Mouse (Mus musculus) midbrain, embryonic 12.5 days (tissue): ENCODE measurements around the gene Rnase11. TPM values are rescaled to one million over a fixed set of nuclear protein-coding genes. Genes with fewer than 3 reads are reported as not detected.
A peak's percentile ranks its signal among the peaks of the same experiment; 100 is the strongest.

Source experiments
- ATAC-seq: fragments of 200-750 bp; cut with Nextera tagmentation; 2 replicates; pipeline ENCODE4 v1.8.0; 2017; ENCODE audit warnings: low read depth, moderate TSS enrichment, moderate library complexity; ENCODE audit not compliant: low FRiP score
- H3K27ac ChIP-seq: fragments of 300-500 bp; sonication (generic); replicated peaks from 2 replicates; pipeline ENCODE4 v1.5.1; 2016; ENCODE audit warnings: mild to moderate bottlenecking
- H3K27me3 ChIP-seq: fragments of 300-500 bp; sonication (generic); 2 replicates; pipeline ENCODE4 v1.6.1; 2016; ENCODE audit warnings: mild to moderate bottlenecking
- H3K36me3 ChIP-seq: fragments of 300-500 bp; sonication (generic); 2 replicates; pipeline ENCODE4 v1.6.1; 2016
- H3K4me1 ChIP-seq: fragments of 300-500 bp; sonication (generic); 2 replicates; pipeline ENCODE4 v1.6.1; 2016
- H3K4me2 ChIP-seq: fragments of 300-500 bp; sonication (generic); replicated peaks from 2 replicates; pipeline ENCODE4 v1.6.1; 2016; ENCODE audit warnings: mild to moderate bottlenecking, moderate library complexity
- H3K4me3 ChIP-seq: fragments of 300-500 bp; sonication (generic); 2 replicates; pipeline ENCODE4 v1.5.1; 2016; ENCODE audit warnings: mild to moderate bottlenecking
- H3K9ac ChIP-seq: fragments of 300-500 bp; sonication (generic); replicated peaks from 2 replicates; pipeline ENCODE4 v1.6.1; 2016; ENCODE audit warnings: mild to moderate bottlenecking, moderate library complexity
- H3K9me3 ChIP-seq: fragments of 300-500 bp; sonication (generic); 2 replicates; pipeline ENCODE4 v1.6.1; 2016; ENCODE audit warnings: mild to moderate bottlenecking
- WGBS: fragments of 180-500 bp; shearing (Covaris S2); methylation state at CpG from one replicate; pipeline ENCODE4 v1.1.7; 2016; 5-methylcytosine and 5-hydroxymethylcytosine counted together
- polyA plus RNA-seq: library from polyadenylated mRNA; unstranded; fragments of >200 nt; fragmentation: Nextera tagmentation; extraction: Ambion mirVana; gene quantifications from 2 replicates; pipeline ENCODE4 v1.2.1, GENCODE M21; 2016

Rnase11 gene
- polyA plus RNA-seq, 1 experiment from 2014 or later = not detected

GRCm38 (mm10) chr14:51069617-51070016 lies 19.7 kb upstream of the Rnase11 start:
- Histone ChIP-seq H3K9me3 (no peaks in the 10 kb centered on the region), H3K4me2 (no peak overlapping the region), H3K4me1 (no peaks in the 10 kb centered on the region), H3K4me3 (no peak overlapping the region), H3K36me3 (no peaks in the 10 kb centered on the region), H3K9ac (no peak overlapping the region), H3K27ac (no peak overlapping the region), H3K27me3 (0 out of 2 replicates have a peak, but pooled peaks cover 4% of the 10 kb centered on the region)
- no peak for ATAC-seq
- WGBS = 80% methylated on average over 2 of the region's 2 CpGs

DNA sequence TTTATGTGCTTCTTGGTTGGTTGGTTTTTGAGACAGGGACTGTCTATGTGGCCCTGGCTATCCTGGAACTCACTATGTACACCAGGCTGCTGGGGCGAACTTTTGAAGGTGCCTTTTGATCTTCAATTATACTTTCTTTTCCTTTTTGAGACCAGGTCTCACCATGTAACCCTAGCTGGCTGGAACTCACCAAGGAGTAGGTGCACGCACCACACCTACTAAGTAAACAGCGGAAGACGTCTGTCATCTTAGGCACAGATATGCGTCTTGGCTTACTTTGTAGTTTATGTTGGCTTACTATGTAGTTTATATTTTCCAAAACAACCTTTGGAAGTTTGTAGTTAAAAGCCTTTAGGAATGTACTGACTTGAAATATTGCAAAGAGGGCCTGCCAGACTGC lies 19.0 kb upstream of the Rnase11 start:
- Histone ChIP-seq H3K27ac (no peak overlapping the region), H3K9ac (no peak overlapping the region), H3K36me3 (no peaks in the 10 kb centered on the region), H3K27me3 (0 out of 2 replicates have a peak, but pooled peaks cover 4% of the 10 kb centered on the region), H3K4me1 (no peaks in the 10 kb centered on the region), H3K4me3 (no peak overlapping the region), H3K9me3 (no peaks in the 10 kb centered on the region), H3K4me2 (no peak overlapping the region)
- no peak for ATAC-seq
- 92% methylated on average over 5 of the region's 5 CpGs for WGBS

GRCm38 (mm10) chr14:51060761-51061160 lies 10.8 kb upstream of the Rnase11 start:
- Histone ChIP-seq H3K27ac (no peak overlapping the region), H3K9ac (no peak overlapping the region), H3K9me3 (no peaks in the 10 kb centered on the region), H3K4me2 (no peak overlapping the region), H3K4me3 (no peak overlapping the region), H3K36me3 (no peaks in the 10 kb centered on the region), H3K4me1 (0 out of 2 replicates have a peak, but pooled peaks cover 2% of the 10 kb centered on the region), H3K27me3 (no peaks in the 10 kb centered on the region)
- WGBS = 89% methylated on average over 5 of the region's 5 CpGs
- ATAC-seq = no peak

DNA sequence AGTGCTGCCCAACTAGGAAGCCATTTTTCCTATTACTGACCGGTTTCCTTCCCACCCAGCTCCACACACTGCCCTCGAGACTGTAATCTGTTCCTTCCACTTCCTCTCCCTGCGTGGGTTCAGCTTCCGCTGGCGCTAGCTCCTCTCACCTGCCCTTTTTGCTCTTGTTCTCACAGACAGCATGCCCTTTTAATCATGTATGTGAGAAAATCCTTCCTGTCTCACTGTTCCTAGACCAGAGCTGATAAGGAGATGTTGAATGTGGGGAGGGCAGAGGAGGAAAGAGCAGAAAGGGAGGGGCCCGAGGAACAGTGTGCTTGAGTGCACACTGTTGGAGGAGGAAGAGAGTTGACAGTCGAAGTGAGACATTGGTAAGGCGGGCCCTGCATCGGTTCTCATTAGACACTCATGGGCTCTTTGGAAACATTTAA lies 7.5 kb upstream of the Rnase11 start, which contains the start of gene Rnase12:
Gene Rnase12 (minus strand): TSS at position 261 of the 431 bp plus-strand sequence.
- Histone ChIP-seq H3K9me3 (no peaks in the 10 kb centered on the region), H3K36me3 (no peaks in the 10 kb centered on the region), H3K27ac (no peak within 1 kb of the TSS), H3K27me3 (no peaks in the 10 kb centered on the region; the same call in 1 of the 2 replicates), H3K4me1 (peaks cover 12% of the 10 kb centered on the region; the same call in 1 of the 2 replicates), H3K4me2 (no peak within 1 kb of the TSS), H3K4me3 (no peak within 1 kb of the TSS), H3K9ac (no peak within 1 kb of the TSS)
- ATAC-seq = no peak
- whole genome bisulfite sequencing = 75% methylated on average over 9 of the region's 9 CpGs

GRCm38 (mm10) chr14:51054243-51055237 lies 4.6 kb upstream of the Rnase11 start:
- Histone ChIP-seq H3K4me1 (peaks cover 12% of the 10 kb centered on the region; the same call in 1 of the 2 replicates), H3K9me3 (no peaks in the 10 kb centered on the region), H3K4me2 (peak overlapping the region; percentile 2; the same call in 1 of the 2 replicates), H3K36me3 (no peaks in the 10 kb centered on the region), H3K27ac (no peak overlapping the region), H3K27me3 (peaks cover 4% of the 10 kb centered on the region; the same call in 1 of the 2 replicates), H3K4me3 (no peak overlapping the region), H3K9ac (no peak overlapping the region)
- ATAC-seq = 0 out of 2 replicates have a peak, but pooled peaks have one; percentile 38
- WGBS = 21% methylated on average over 13 of the region's 13 CpGs

DNA sequence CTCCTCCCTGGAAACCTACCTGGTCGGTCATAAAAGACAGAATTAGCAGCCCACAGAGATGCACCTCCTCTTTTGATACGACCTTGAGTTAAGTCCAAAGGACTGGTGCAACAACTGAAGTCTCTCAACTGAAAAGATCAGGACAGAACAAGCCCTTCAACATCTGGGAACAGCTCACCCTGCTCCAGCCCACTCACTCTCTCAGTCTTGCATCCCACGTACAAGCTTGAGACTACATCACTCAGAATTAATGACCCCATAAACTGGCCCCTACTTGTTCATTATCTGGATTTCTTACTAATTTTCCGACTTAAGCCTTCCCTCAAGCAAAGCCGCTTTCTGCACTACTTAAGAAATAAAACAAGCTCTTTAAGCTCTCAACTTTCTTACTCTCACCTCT lies 3.2 kb upstream of the Rnase11 start:
- no peak overlapping the region for H3K4me2 ChIP-seq
- no peaks in the 10 kb centered on the region for H3K9me3 ChIP-seq
- WGBS = 39% methylated on average over 5 of the region's 5 CpGs
- no peaks in the 10 kb centered on the region for H3K36me3 ChIP-seq
- H3K9ac ChIP-seq = no peak overlapping the region
- no peak for ATAC-seq
- H3K27ac ChIP-seq = no peak overlapping the region
- peaks cover 4% of the 10 kb centered on the region; the same call in 1 of the 2 replicates for H3K27me3 ChIP-seq
- peaks cover 12% of the 10 kb centered on the region; the same call in 1 of the 2 replicates for H3K4me1 ChIP-seq
- H3K4me3 ChIP-seq = no peak overlapping the region

DNA sequence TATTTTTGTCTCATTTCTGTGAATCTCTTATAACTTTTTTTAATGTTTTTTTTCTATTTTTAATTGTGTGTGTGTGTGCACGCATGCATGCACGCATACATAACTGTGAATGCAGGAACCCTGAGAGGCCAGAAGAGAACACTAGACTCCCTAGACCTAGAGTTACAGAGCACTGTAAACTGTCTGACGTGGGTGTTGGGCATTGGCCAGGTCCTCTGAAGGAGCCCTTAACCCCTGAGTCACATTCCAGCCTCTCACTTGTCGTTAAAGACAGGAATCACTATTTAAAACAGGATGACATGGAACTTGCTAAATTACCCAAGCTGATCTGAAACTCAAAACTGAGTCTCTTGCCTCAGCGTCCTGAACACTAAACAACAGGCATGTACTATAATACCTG lies 2.0 kb upstream of the Rnase11 start:
- H3K9me3 ChIP-seq = no peaks in the 10 kb centered on the region
- ATAC-seq = no peak
- H3K27ac ChIP-seq = no peak overlapping the region
- peaks cover 4% of the 10 kb centered on the region; the same call in 1 of the 2 replicates for H3K27me3 ChIP-seq
- peaks cover 12% of the 10 kb centered on the region; the same call in 1 of the 2 replicates for H3K4me1 ChIP-seq
- H3K4me3 ChIP-seq = no peak overlapping the region
- no peaks in the 10 kb centered on the region for H3K36me3 ChIP-seq
- WGBS = 67% methylated on average over 5 of the region's 5 CpGs
- H3K9ac ChIP-seq = no peak overlapping the region
- H3K4me2 ChIP-seq = no peak overlapping the region

GRCm38 (mm10) chr14:51047846-51048245 lies 2.1 kb downstream of the Rnase11 start:
- 81% methylated on average over 5 of the region's 5 CpGs for WGBS
- Histone ChIP-seq H3K4me2 (no peak overlapping the region), H3K27ac (no peak overlapping the region), H3K4me3 (no peak overlapping the region), H3K9ac (no peak overlapping the region), H3K27me3 (0 out of 2 replicates have a peak, but pooled peaks cover 4% of the 10 kb centered on the region), H3K36me3 (no peaks in the 10 kb centered on the region), H3K4me1 (no peaks in the 10 kb centered on the region), H3K9me3 (no peaks in the 10 kb centered on the region)
- no peak for ATAC-seq

DNA sequence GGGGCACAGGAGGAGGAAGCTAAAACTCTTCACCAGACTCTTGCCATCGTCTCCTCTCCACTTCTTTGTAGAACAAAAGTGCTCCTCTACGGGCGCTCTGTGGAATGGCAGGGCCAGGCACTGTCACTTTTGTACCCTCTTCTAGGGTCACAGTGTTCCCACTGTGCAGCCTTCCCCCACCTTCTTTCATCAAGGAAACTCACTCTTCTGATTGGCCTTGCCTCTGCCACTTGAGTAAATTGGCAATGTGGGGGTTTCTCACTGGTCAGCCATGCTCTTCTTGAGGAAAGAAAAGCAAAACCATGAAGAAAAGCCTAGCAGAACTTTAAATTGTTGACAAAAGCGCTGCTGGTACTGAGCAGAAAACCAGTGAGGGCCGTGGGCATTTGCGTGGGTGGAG lies 8.2 kb downstream of the Rnase11 start, which contains the start of gene Rnase9:
Gene Rnase9 (minus strand): TSS at position 101 of the 400 bp plus-strand sequence.
- 62% methylated on average over 6 of the region's 6 CpGs for WGBS
- Histone ChIP-seq H3K36me3 (no peaks in the 10 kb centered on the region), H3K27me3 (no peaks in the 10 kb centered on the region), H3K9me3 (no peaks in the 10 kb centered on the region), H3K4me2 (no peak within 1 kb of the TSS), H3K27ac (no peak within 1 kb of the TSS), H3K4me1 (no peaks in the 10 kb centered on the region), H3K4me3 (no peak within 1 kb of the TSS), H3K9ac (no peak within 1 kb of the TSS)
- ATAC-seq = no peak

GRCm38 (mm10) chr14:51036214-51036613 lies 13.7 kb downstream of the Rnase11 start:
- Histone ChIP-seq H3K4me1 (no peaks in the 10 kb centered on the region), H3K27me3 (no peaks in the 10 kb centered on the region), H3K9me3 (no peaks in the 10 kb centered on the region), H3K9ac (no peak overlapping the region), H3K4me2 (no peak overlapping the region), H3K4me3 (no peak overlapping the region), H3K27ac (no peak overlapping the region), H3K36me3 (no peaks in the 10 kb centered on the region)
- no peak for ATAC-seq
- 75% methylated on average over 4 of the region's 4 CpGs for WGBS

DNA sequence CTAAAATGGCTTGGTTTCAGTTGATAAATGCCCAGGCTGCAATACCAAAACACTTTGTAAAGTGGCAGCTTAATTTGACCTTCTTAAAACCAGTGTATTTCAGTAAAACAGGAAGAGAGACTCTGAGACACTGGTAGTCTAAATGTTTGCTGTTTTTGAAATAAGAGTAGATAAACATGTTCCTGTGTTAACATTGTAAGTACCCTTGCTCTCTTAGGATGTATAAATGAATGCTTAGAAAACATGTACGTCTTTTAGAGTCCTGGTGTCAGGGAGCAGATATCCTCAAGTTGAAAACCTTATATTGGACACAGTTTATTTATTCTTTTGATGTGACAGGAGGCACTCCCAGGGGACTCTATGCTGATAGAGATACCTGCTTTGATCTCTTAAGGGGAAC lies 14.8 kb downstream of the Rnase11 start:
- Histone ChIP-seq H3K9ac (no peak overlapping the region), H3K4me3 (no peak overlapping the region), H3K4me2 (no peak overlapping the region), H3K9me3 (no peaks in the 10 kb centered on the region), H3K4me1 (no peaks in the 10 kb centered on the region), H3K27me3 (no peaks in the 10 kb centered on the region), H3K27ac (no peak overlapping the region), H3K36me3 (no peaks in the 10 kb centered on the region)
- no peak for ATAC-seq
- 31% methylated on average over 1 of the region's 1 CpGs for WGBS
